Comparison of ENCODE assay signal across 20 mouse cellular contexts in genomic region chr1:34130804-34131203, GRCm38 (mm10).
A peak's percentile ranks its signal among the peaks of the same experiment; 100 is the strongest.
DNase-seq lines count a peak whose midpoint lies in the region; ATAC-seq lines count a peak whose summit lies in the region.
"Had no signal": no experiment of that assay in that cellular context is flagged by ENCODE, and none has a peak within 500 bp of the region (broad histone marks: within the 10 kb centered on the region; RNA-seq: fewer than 3 reads in every experiment).

No protein-coding gene starts in this region.

- H3K36me3 ChIP-seq in heart, embryonic 15.5 days = no peaks in the 10 kb centered on the region
- H3K36me3 ChIP-seq: hindbrain, embryonic 10.5 days; limb, embryonic 13.5 days; liver, embryonic 13.5 days; lung, embryonic 15.5 days had no signal

- DNase-seq in heart, adult 11 months = peak; percentile 73
- DNase-seq in heart, adult 18-20 months = no peak
- DNase-seq in heart, postnatal 10 days = no peak
- peak; percentile 10 to 11 for DNase-seq in B cell, adult 2 months
- DNase-seq in retina, embryonic 14.5 days (ENCODE audit: low spot score) = peak; percentile 59
- no peak for DNase-seq in urinary bladder, postnatal 25 days (ENCODE audit: low spot score)
- DNase-seq: cerebellum, adult 8-10 months; gastrocnemius, postnatal 14 days; layer of hippocampus, postnatal 36 days; liver, embryonic 13.5 days; thymus, postnatal 14 days had no signal

- no peak overlapping the region for H3K4me2 ChIP-seq in heart, embryonic 15.5 days
- H3K4me2 ChIP-seq: forebrain, embryonic 13.5 days; limb, embryonic 13.5 days; liver, embryonic 13.5 days; lung, embryonic 15.5 days had no signal

- no peaks in the 10 kb centered on the region for H3K27me3 ChIP-seq in heart, embryonic 15.5 days
- H3K27me3 ChIP-seq: forebrain, embryonic 13.5 days; limb, embryonic 13.5 days; liver, embryonic 13.5 days; lung, embryonic 15.5 days had no signal

- intact Hi-C loops in heart, postnatal 10 days (cut with DNase I) = no loop called here

- peak overlapping the region; percentile 87 for H3K27ac ChIP-seq in heart, embryonic 15.5 days
- H3K27ac ChIP-seq: forebrain, embryonic 13.5 days; hindbrain, embryonic 10.5 days; layer of hippocampus, adult 2 months; limb, embryonic 13.5 days; liver, embryonic 13.5 days; lung, embryonic 15.5 days; macrophage; midbrain, embryonic 10.5 days had no signal

- ATAC-seq in heart, embryonic 15.5 days (replicated peaks; ENCODE audit: insufficient number of reproducible peaks, insufficient read depth, low FRiP score, low read depth) = no peak
- ATAC-seq: forebrain, embryonic 13.5 days had no signal

- H3K4me1 ChIP-seq in heart, embryonic 15.5 days (replicated peaks) = peaks cover 64% of the 10 kb centered on the region

- no peak overlapping the region for H3K9ac ChIP-seq in heart, embryonic 15.5 days
- H3K9ac ChIP-seq: forebrain, embryonic 13.5 days; limb, embryonic 13.5 days; liver, embryonic 13.5 days; lung, embryonic 15.5 days had no signal

- H3K4me3 ChIP-seq in heart, embryonic 15.5 days = no peak overlapping the region
- H3K4me3 ChIP-seq: erythroblast, embryonic 14.5 days; forebrain, embryonic 13.5 days; hindbrain, embryonic 10.5 days; layer of hippocampus, adult 2 months; limb, embryonic 13.5 days; liver, embryonic 13.5 days; lung, embryonic 15.5 days; midbrain, embryonic 10.5 days had no signal

- H3K9me3 ChIP-seq in heart, embryonic 15.5 days (replicated peaks) = no peaks in the 10 kb centered on the region
- H3K9me3 ChIP-seq: forebrain, embryonic 13.5 days; hindbrain, embryonic 10.5 days; limb, embryonic 13.5 days; liver, embryonic 13.5 days; lung, embryonic 15.5 days; midbrain, embryonic 10.5 days had no signal

- 84% methylated on average over 10 of the region's 10 CpGs for WGBS in heart, embryonic 15.5 days

Comparison
In these comparisons a context has a peak if more than half of its experiments do, and no peak if none do; other contexts are left out.
1. DNase-seq: peak in heart, adult 11 months (single experiment), B cell, adult 2 months (2 of 2) and retina, embryonic 14.5 days (single experiment); none in heart, adult 18-20 months (0 of 2), heart, postnatal 10 days (0 of 2) and urinary bladder, postnatal 25 days (single experiment).